Mouse (Mus musculus) erythroid progenitor cell, adult 5-6 weeks (primary cell): Measurements from ENCODE around the gene Tbc1d1. TPM values are rescaled to one million over a fixed set of nuclear protein-coding genes. Genes with fewer than 3 reads are reported as not detected.

Experiments
- ATAC-seq: replicated peaks from 2 replicates; pipeline ENCODE4 v1.8.0; 2016; ENCODE audit warnings: moderate number of reproducible peaks, mild to moderate bottlenecking, moderate TSS enrichment, inconsistent platforms; ENCODE audit not compliant: poor library complexity, low FRiP score, severe bottlenecking
- total RNA-seq, 2 experiments: library from RNA; stranded (forward) in 1 of 2; stranded (reverse) in 1 of 2; fragments of 150-400 nt in 1 of 2; fragments of 186-747, 209-891 nt in 1 of 2; gene quantifications; 2 replicates each; pipeline versions ENCODE4 v1.2.3 to v1.2.4; 2015 to 2017; ENCODE audit warnings: low replicate concordance in 2 of 2

Gene Tbc1d1
- total RNA-seq, 2 experiments from 2014 or later = 5.7 to 15.1 TPM

DNA sequence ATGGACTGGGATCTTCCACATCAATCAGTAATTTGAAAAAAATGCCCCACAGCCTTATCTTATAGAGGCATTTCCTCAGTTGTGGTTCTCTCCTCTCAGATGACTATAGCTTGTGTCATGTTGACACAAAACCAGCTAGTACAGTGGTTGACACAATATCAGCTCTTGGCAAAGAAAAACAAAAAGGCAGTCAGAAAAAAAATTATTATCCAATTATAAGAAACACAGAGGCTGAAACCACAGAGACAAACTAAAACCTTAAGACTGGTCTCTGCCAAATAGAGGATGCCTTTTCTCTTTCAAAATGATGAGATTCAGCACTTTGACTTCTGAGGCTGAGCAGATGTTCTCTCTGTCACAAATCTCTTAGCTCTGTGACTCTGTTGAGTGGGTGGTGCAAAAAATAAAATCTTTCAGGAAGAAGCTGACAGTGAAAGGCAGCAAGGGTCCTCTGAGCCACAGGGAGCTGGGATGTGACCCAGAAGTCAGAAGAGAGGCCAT lies 215.3 kb downstream of the Tbc1d1 start:
- no peak for ATAC-seq

DNA sequence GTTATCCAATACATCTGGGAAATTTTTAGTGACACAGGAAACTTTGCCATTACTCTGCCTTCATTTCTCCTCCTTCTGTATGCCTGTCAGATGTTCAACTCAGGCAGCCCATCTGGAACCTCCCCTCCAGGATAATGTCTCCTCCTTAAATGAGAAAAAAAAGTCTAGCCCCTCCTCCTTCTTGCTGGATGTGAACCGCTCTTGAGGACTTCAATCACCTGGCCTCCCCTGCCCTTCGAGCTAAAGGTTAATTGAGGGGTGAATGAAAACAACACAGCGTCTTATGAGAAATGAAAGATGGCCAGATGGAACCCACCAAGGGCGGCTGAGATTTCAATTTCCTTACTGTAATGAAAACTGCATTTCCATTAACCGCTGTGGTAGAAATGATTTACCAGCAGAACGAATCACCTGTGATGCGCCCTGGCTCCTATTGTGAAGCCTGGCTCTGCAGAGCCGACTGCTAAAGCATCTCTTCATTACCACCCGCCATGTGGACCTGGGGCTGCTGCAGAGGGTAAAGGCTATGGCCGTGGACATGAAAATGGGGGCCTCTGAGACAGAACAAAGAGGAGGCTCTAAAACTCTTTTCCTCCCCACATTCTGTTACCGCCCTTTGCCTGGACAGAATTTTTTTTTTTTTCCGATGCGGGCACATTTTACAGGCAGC lies 216.3 kb downstream of the Tbc1d1 start:
- ATAC-seq = no peak

DNA sequence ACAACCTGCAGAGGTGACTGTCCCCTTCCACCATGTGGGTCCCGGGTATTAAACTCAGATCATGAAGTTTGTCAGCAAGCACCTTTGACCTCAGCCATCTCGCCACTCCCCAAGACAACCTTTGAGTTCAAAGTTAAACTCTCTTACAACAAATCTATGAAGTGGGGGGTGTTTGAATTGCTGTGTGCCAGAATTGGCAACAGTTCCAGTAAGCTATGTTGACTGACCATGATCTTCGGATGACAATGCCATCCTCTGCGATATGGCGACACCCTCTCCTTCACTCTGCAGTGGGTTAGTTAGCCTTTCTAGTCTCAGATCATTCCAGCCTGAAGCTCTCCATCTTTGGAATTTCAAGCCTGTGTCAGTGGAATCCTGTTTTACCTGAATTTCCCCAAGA lies 217.6 kb downstream of the Tbc1d1 start:
- ATAC-seq = no peak

DNA sequence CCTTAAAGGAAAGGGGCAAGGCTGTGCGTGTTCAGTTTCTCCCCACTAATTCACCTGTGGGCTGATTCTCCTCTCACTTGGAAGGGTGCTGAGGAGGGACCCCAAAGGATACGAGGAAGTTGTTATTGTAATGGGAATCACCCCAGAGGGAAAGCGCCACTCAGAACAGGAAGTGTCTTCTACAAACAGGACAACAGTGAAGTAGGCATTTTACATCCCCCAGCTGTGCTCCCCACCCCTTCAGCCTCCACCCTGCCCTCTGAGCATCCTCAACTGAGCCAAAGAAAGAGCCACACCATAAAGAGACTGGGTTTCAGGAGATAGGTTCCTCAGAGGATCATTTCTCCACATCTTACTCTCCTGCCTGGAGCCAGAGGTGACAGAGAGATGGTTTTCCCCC lies 219.7 kb downstream of the Tbc1d1 start:
- ATAC-seq = no peak

DNA sequence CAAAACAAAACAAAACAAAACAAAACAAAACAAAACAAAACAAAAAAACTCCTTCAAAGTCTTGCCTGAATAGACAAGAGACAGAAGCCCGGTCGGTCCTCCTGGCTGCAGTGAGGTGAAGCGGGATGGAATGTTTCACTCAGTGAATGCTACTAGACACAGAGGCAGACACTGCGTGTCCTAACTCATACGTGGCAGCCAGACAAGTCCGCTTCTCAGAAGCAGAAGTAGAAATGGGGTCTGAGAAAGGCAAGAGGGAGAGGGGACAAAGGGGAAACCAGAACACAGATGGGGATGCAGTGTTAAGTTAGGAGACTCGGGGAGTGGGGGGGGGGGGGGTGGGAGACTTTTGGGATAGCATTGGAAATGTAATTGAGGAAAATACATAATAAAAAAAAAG lies 220.4 kb downstream of the Tbc1d1 start:
- ATAC-seq = no peak

DNA sequence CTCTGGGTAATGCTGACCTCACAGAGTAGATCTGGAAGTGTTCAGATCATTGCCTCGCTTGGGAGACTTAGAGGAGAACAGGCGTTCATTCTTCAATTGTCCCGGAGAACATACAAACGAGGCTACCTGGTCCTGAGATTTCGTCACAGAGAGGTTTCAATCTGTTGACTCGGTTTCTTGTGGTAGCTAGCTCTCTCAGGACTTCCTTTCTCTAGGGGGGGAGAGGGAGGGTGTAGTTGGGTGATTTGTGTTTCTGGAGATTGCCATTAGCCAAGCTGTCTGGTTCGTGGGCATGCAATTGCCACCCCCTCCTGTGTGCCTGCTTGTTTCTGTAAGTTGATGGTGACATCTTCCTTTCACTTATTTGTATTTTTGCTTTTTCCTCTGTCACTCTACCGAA lies 221.6 kb downstream of the Tbc1d1 start:
- ATAC-seq = no peak

DNA sequence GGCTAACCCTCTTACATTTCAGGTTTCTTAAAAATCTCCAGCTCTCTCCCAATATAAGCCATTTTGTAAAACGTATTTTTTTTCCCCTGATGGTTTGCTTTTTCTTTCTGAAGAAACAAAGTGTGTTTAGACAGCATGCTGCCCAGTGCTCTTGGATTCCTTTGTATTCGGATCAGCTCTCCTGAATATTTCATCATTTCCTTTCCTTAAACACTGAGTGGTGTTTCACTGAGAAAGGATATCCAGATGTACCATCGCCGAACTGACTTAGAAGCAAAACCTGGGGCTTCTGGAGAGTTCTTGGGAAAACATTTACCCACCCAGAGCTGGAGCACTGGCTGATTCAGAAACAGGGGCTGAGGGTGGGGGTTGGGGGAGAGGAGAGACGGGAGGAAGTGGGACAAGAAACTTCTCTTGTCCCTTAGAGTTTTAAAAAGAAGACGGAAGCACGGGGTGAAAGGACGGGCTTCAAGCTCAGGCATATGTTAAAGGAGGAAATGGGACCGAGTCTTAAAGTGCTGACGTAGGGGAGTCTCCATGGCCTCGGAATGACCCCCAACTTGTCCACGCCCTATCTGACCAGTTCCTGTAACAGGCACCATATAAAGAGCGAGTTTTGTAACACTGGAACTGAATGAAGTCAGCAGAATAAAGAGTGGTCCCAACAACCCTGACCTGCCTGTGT lies 222.6 kb downstream of the Tbc1d1 start:
- ATAC-seq = no peak

DNA sequence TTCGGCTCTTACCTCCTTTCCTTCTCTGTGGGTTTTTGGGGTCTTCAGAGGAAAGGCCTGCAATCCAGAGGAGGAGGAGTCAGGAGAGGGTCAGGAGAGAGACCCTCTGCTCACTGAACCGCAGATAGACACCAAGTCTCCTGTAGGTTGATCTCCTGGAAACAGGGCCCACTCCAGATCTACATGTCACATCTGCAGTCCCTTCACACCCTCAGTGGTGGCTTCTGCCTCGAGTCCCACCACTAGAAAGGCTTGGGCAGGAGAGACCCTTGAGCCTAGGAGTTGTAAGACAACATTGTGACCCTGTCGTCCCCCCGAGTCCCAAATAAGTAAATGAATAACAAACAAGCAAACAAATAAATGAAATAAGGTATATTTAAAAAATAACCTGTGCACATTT lies 223.7 kb downstream of the Tbc1d1 start:
- ATAC-seq = no peak

DNA sequence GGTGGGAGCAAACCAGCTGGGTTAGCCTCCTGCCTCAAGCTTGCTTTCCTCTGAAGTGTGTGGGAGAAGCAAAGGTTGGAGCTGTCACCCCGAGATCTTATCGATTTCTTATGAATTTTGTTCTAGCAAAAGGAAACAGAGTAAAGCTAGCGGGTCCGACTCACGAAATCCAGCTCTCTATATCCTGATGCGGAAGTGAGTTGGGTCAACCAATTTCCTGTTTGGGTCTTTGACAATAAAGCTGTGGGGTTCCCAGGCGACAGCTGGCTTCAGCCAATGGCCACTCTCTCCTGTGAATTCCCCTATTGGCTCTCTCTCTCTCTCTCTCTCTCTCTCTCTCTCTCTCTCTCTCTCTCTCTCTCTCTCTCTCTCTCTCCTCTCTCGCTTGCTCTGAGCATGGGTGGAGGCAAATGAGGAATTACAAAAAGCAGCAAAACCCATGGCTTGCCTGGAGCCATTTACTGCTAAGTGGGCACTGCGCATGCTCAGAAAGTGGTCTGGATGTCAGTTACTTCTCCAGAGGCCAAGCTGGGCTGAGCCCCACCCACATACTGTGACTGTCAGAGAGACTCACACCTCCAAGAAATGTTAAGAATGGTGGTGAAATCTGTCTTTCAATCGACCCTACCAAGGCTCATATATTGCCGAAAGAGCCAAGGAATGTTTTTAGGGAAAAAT lies 224.7 kb downstream of the Tbc1d1 start:
- no peak for ATAC-seq

DNA sequence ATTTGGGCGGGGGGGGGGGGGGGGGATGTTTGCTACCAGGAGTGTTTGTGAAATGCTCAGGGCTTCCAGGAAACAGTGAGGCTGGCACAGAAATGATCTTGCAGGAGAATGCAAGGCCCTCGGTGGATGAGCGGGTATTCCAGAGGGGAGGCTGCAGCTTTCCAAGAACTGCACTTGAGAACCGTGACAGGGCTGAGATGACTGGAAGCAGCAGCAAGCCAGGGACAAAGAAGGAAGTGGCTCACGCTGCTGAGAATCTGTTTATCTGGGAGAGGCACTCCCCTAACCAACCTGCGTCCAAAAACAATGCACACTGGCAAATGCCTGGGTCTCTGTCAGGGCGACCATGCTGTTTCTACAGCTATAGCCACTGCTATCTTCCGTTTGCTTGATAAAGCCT lies 225.4 kb downstream of the Tbc1d1 start:
- no peak for ATAC-seq

DNA sequence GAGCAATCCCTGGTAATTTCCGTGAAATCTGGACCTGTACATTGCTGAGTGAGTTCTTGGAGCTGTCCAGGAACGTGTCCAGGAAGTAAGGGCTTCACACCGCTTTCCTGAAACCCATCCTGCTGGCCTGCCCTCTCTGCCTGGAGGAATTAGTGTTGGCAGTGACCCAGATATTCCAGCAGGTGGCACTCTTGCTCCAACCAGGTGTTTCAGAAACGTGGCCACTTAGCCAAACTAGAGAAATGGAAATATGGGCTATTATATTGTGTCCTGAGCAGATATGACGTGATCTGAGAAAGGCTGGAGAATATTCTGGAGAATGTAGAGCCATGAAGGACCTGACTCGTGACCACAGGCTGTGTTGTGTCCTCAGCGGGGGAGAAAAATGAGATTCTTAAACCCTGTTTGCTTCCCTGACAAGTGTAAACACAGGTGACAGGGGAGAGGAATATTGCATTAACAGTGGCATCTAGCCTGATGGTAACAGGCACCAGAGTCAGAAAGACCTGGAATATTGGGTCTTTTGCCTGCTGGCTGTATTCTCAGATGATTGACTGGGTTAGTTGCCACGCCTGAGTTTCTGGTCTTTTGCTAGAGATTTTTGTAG lies 226.4 kb downstream of the Tbc1d1 start:
- peak; percentile 92 for ATAC-seq

DNA sequence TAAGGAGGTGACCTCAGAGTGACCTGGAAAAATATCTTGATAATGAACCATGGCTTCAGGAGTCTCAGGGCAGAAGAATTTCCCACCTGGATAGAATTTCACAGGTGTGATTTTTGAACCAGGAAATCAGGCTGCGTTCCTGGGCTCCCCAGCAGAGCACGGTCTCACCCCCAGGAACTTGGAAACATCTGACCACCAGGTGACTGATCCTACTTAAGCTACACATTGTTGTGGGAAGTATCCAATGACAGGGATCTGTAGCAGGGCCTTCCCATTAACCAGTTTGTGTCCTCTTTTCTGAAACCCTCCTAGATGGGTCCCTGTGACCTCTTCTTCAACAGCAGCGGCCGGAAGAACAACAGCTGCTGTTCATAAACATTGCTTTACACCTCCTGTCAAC lies 227.1 kb downstream of the Tbc1d1 start:
- no peak for ATAC-seq

DNA sequence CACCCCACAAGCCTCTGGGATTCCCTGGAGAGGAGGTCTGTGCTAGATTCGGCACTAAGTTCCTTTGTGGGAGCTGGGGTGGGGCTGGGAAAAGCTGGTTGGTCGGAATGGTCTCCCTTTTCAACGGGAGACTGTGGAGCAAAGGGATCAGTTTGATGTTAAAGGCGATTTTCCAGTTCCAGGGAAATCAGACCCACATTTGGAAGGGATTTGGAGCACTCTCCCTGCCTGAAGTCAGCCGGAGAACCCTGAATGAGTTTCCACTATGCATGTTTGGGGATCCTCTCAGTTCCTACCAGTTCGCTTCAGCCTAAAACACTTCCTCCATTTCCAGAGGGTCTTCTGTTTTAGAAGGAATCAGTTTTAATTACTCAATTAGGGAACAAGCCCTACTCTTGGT lies 228.4 kb downstream of the Tbc1d1 start:
- no peak for ATAC-seq

DNA sequence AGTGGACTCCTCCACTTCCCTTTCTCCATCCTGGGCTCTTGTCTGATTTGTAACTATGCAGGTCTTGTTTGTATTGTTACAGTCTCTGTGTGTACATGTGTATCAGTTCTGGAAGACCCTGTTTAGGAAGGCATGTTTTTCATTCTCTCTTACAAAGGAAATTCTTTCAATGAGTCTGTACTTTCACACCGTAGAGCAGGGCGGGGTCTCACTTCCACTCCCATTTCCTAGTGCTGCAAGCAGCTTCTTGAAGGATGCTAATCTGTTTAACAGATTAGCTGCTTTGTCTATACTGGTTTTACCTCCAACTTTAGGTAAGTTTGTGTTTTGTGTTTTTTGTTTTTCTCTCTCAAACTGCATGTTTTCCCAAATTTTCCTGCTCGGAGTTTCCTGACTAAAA lies 230.9 kb downstream of the Tbc1d1 start:
- ATAC-seq = no peak

DNA sequence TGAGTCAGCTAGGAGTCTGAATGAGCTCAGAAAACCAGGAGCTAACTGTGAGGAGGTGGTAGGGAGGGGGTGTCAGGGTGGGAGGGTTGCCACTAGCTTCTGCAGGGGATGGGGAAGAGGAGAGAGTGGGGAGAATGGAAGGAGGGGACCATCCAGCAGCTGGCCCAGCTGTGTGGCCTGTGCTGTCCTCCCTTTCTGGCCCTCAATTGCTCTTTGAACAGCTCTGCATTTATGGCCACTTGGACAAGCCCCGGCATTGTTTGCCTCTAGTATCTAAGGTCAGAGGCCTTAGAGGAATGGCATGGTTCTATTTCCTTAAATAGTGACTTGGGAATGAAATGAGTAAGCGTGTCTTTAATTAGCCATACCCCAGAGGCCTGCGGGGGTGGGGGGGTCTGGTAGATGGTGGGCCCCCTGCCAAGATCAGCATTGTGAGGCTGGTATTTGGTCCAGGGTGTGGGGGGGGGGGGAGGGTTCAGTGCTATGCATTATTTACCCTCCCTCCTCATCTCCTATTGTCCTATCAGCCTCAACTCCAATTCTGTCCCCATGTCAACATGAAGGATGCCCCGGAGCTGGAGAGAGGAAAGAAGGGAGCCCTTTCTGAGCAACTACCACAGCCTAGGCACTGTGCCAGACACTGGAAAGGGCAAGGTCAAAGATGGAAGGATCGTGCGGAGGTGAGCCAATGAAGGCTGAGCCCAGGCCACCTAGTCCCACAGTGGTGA lies 233.3 kb downstream of the Tbc1d1 start:
- ATAC-seq = no peak

DNA sequence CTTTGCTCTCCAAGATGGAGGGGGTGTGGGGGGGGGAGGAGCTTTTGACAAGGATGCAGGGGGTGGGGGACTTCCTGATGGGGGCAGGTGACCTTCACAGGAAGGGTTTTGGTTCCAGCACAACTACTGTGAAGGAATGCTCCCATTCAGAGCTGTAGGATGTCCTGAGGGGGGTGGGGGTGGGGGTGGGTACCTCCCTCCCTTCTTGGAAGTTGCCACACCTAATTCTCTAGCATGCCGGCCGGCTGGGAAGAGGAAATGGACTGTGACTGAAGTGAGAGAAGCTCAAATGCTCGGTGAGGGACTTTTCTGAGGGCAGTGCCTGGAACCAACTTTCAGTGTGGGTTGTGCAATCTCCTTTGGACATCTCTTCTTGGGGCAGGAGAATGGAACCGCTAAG lies 235.2 kb downstream of the Tbc1d1 start:
- ATAC-seq = no peak

DNA sequence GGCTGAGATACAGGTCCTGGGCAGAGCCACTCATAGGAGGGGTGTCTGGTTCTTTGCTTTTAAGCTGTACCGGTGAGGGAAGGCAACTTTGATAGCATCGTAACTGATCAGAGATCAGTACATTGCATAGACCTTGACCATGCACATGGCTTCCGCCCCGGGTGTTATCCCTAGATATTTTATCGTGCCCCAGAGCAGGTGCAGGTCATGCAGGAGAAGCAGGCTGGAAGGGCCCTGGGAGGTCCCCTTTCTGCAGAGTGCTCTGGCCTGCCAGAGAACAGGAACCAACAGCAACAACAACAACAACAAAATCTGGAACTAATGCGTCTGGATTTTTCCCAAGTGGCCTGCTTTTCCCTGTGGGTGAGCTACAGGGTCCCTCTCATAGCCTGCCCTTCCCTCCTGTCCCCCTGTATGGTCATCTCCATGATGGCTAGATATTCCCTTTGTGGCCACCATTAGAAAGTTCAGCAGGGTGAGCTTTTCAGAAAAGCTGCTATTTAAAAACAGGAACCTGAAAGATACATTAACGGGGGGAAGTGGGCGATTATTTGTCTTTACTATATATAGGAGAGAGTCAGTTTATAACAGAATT lies 236.4 kb downstream of the Tbc1d1 start:
- ATAC-seq = no peak

DNA sequence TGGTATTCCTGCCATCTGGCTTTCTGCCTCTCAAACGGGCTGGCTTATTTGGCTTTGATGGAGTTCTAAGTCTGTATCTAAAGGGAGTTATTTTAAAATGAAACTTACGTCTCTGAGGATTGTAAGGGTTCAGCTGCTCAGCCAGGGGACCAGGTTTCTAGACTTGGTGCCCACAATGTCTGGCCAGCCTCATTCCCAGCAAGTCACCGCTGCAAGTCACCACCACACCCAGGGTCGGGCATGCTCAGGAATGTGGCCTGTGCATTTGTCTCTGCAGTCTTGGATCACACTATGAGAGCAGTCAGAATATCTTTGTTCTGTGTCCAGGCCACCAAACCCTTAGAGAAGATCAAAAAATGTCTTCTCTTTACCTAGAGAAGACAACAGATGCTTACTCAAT lies 237.4 kb downstream of the Tbc1d1 start:
- ATAC-seq = no peak

DNA sequence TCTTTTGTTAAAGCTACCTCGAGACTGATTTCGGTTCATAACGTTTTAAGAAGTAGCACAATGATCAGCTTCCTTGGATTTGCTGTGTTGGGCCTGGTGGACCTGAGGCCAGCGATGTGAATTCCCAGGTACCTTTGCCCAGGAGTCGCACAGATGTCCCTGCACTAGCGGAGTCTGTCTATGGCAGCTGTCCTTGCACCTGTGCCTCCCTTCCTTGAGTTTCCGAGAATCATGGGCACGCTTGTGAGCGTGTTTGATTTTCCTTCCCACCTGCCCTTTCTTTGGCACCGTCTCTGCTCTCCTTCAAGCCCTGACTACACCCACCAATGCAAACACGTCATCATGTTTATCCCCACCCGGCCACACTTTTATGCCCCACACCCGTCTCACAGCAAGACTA lies 242.1 kb downstream of the Tbc1d1 start:
- ATAC-seq = no peak

DNA sequence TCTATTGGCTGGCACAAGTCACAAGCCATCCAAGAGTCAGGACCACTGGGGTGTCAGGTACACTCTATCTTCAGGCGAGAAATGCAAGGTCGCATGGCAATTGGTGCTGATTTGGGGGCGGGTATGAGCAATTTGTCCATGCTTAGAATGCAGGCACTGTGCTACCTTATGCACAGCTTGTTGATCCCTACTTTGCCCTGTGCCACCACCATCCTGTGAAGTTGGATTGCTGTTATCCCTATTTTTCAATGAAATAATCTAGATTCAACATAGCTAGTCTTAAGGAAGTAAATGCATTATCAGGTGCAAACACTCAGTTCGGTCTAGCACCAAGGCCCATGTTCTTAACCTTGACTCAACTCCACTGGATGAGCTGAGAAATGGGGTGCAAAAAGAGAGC lies 244.6 kb downstream of the Tbc1d1 start:
- no peak for ATAC-seq
